Mouse (Mus musculus): ENCODE measurements at regions not wholly inside any gene's neighbourhood (a gene's known extent, or its start where the extent isn't known, plus 50 kb on each side); places are given as distances from the start of the nearest gene placed in this dataset.

DNA sequence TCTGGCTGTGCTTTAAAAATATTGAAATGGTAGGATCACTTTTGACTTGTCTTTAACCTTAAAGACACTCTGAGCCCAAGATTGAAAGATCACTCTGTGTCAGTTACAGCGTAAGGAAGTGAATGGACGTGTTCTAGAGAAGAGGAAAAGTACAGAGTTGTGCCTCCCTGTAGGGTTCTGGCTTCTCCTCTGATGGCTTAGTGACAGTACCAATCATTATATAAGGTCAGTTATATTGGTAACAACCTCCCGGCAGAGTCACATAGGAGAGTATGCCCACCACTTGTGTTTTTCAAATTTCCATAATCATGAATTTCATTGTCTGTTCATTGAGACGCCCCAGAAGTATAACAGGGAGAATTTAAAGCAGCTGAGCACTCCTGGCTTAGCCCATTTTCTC is 141.6 kb upstream of the Cttnbp2 start:
- TF ChIP-seq POLR2A (IDR thresholded peaks at IDR 0.05; ENCODE audit: borderline replicate concordance, insufficient read depth, low read length), result no peak
- no peak for TF ChIP-seq CTCF (IDR thresholded peaks at IDR 0.05; ENCODE audit: borderline replicate concordance, insufficient read depth, low read depth, low read length)

All from cerebellum, adult 2 months (tissue).